Mouse (Mus musculus): Measurements from ENCODE around the gene Hsd11b2. TPM values are rescaled to one million over a fixed set of nuclear protein-coding genes. Genes with fewer than 3 reads are reported as not detected.

Gene Hsd11b2
- polyA plus RNA-seq, 1 experiment from 2014 or later = 2.8 TPM

DNA sequence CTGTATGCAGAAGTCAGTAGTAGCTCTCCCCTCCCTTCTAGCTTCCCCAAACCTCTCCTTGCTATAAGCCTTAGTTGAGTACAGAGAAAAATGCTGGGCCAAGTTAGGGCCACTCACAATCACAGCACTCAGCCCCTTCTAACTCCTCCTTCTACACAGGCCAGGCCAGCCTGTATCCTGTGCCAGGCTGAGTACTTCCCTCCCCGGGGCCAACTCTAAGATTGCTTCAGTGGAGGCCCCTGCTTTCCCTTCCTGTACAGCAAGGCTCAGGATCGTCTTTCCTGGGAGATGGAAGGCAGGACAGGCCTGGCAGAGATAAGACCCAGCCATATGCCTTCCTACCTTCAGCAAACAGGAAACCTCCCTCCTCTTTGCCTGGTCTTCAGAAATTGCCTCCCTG lies 14.9 kb downstream of the Hsd11b2 start:
- DNase-seq (ENCODE audit: low spot score) = no peak
- peaks cover 9% of the 10 kb centered on the region for H3K36me3 ChIP-seq (ENCODE audit: control insufficient read depth, insufficient read depth, low read length)

DNA sequence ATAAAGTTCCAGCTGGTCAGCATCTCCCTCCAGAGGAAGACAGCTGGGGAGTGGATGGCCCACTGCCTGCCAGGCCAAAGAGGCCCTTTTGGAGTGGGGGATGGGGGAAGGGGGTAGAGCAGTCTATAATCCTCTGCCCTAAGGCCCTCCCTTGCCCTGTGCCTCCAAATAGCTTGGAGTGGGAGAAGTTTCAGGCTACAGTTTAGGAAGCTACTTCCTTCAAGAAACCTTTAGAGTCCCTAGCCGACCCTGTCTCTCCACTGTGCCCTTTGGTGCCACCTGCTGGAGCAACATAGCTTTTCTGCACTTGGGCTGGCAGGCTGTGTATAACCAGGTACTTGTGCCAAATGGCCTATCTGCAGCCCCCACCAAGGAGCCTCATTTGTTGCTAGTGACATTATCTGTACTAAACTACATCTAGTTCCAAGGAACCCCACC lies 15.4 kb downstream of the Hsd11b2 start:
- no peak for TF ChIP-seq EP300 (optimal IDR thresholded peaks at IDR 0.05)
- TF ChIP-seq CTCF (IDR thresholded peaks at IDR 0.05; ENCODE audit: low read depth) = peak; percentile 89
- Histone ChIP-seq H3K4me3 (ENCODE audit: low read depth, low read length) (no peak overlapping the region), H3K27me3 (ENCODE audit: control insufficient read depth, insufficient read depth, low read length) (no peaks in the 10 kb centered on the region), H3K4me1 (replicated peaks; ENCODE audit: control insufficient read depth, insufficient read depth) (no peaks in the 10 kb centered on the region; the same call in none of the 2 replicates), H3K9ac (ENCODE audit: low read length) (no peak overlapping the region), H3K36me3 (ENCODE audit: control insufficient read depth, insufficient read depth, low read length) (peaks cover 13% of the 10 kb centered on the region), H3K4me2 (replicated peaks; ENCODE audit: low read depth) (no peak overlapping the region), H3K9me3 (ENCODE audit: control insufficient read depth, low read length) (no peaks in the 10 kb centered on the region), H3K27ac (replicated peaks) (peak overlapping the region; percentile 80)
- 0% methylated on average over 1 of the region's 1 CpGs for WGBS
- ATAC-seq (ENCODE audit: low FRiP score, low TSS enrichment) (peak; percentile 67), DNase-seq (ENCODE audit: low spot score) (peak; percentile 86)

More for the DNA sequence above, 14.9 kb downstream of the Hsd11b2 start:
- Histone ChIP-seq H3K4me2 (replicated peaks; ENCODE audit: low read depth) (no peak overlapping the region), H3K4me1 (replicated peaks; ENCODE audit: control insufficient read depth, insufficient read depth) (no peaks in the 10 kb centered on the region; the same call in none of the 2 replicates), H3K27me3 (ENCODE audit: control insufficient read depth, insufficient read depth, low read length) (no peaks in the 10 kb centered on the region), H3K4me3 (ENCODE audit: low read depth, low read length) (no peak overlapping the region), H3K9me3 (ENCODE audit: control insufficient read depth, low read length) (no peaks in the 10 kb centered on the region), H3K9ac (ENCODE audit: low read length) (no peak overlapping the region), H3K27ac (replicated peaks) (peak overlapping the region; percentile 80)
- TF ChIP-seq EP300 (optimal IDR thresholded peaks at IDR 0.05) (no peak), CTCF (IDR thresholded peaks at IDR 0.05; ENCODE audit: low read depth) (no peak)
- 14% methylated on average over 2 of the region's 2 CpGs for WGBS
- ATAC-seq (ENCODE audit: low FRiP score, low TSS enrichment) = peak; percentile 71

GRCm38 (mm10) chr8:105536546-105536945 lies 18.0 kb downstream of the Hsd11b2 start:
- no peaks in the 10 kb centered on the region; the same call in none of the 2 replicates for H3K4me1 ChIP-seq (replicated peaks; ENCODE audit: control insufficient read depth, insufficient read depth)
- TF ChIP-seq CTCF (IDR thresholded peaks at IDR 0.05; ENCODE audit: low read depth) = no peak
- TF ChIP-seq EP300 (optimal IDR thresholded peaks at IDR 0.05) = no peak
- peaks cover 12% of the 10 kb centered on the region for H3K36me3 ChIP-seq (ENCODE audit: control insufficient read depth, insufficient read depth, low read length)
- 57% methylated on average over 3 of the region's 3 CpGs for WGBS
- H3K9me3 ChIP-seq (ENCODE audit: control insufficient read depth, low read length) = no peaks in the 10 kb centered on the region
- H3K4me2 ChIP-seq (replicated peaks; ENCODE audit: low read depth) = no peak overlapping the region
- no peak overlapping the region for H3K27ac ChIP-seq (replicated peaks)
- H3K4me3 ChIP-seq (ENCODE audit: low read depth, low read length) = no peak overlapping the region
- no peaks in the 10 kb centered on the region for H3K27me3 ChIP-seq (ENCODE audit: control insufficient read depth, insufficient read depth, low read length)
- no peak for DNase-seq (ENCODE audit: low spot score)
- no peak overlapping the region for H3K9ac ChIP-seq (ENCODE audit: low read length)
- ATAC-seq (ENCODE audit: low FRiP score, low TSS enrichment) = no peak

DNA sequence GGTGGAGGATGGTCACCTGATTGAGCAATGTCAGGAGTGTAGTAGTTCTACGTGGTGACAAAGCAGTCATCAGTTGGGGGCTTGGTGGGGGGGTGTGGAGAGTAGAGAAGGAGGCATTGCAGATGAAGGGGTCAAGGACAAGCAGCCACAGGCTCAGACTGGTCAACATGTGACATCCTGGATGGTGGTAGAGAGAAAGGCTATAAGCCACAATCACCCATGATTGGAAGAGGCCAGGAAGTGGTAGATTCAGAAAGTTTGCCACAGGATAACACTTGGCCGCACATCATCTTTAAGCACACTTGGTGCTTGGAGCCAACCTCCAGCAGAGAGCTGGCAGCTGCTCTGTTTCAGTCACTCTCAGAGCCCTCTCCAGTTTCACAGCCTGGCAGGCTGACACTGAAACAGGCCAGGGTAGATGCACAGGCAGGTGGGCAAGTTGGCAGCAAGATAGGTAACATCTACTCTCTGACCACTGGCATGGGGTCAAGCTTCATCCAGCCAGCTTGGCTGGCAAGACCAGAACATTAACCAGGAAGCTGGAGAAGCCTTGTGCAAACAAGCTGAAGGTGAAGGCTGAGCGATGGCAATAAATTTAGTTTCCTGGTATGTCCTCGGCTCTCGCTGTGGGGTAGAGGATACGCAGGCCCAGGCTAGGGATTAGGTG lies 18.6 kb downstream of the Hsd11b2 start:
- no peak for DNase-seq (ENCODE audit: low spot score)
- H3K27me3 ChIP-seq (ENCODE audit: control insufficient read depth, insufficient read depth, low read length) = no peaks in the 10 kb centered on the region
- 69% methylated on average over 6 of the region's 6 CpGs for WGBS
- H3K4me3 ChIP-seq (ENCODE audit: low read depth, low read length) = no peak overlapping the region
- no peaks in the 10 kb centered on the region for H3K9me3 ChIP-seq (ENCODE audit: control insufficient read depth, low read length)
- peaks cover 12% of the 10 kb centered on the region for H3K36me3 ChIP-seq (ENCODE audit: control insufficient read depth, insufficient read depth, low read length)
- H3K4me1 ChIP-seq (replicated peaks; ENCODE audit: control insufficient read depth, insufficient read depth) = no peaks in the 10 kb centered on the region; the same call in none of the 2 replicates
- ATAC-seq (ENCODE audit: low FRiP score, low TSS enrichment) = no peak
- no peak for TF ChIP-seq CTCF (IDR thresholded peaks at IDR 0.05; ENCODE audit: low read depth)
- TF ChIP-seq EP300 (optimal IDR thresholded peaks at IDR 0.05) = no peak
- no peak overlapping the region for H3K4me2 ChIP-seq (replicated peaks; ENCODE audit: low read depth)
- no peak overlapping the region for H3K27ac ChIP-seq (replicated peaks)
- no peak overlapping the region for H3K9ac ChIP-seq (ENCODE audit: low read length)

DNA sequence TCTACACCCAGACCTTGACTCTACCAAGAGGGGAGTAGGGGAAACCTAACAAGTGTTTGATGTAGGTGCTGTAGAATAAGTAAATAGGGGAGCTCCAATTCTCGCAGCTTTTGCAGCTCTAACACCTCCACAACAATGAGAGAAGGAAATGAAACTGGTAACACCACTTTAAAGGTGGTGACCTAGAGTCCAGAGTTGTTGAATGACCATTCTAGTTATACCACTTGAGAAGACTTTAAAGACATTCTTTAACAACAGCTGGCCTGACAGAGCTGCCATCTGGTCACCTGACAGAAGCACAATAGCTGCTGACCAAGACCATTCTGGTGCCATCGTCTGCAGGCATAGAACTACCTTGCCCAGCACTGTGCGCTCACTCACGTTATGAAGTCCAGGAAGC lies 20.4 kb downstream of the Hsd11b2 start:
- Histone ChIP-seq H3K9me3 (ENCODE audit: control insufficient read depth, low read length) (no peaks in the 10 kb centered on the region), H3K4me1 (replicated peaks; ENCODE audit: control insufficient read depth, insufficient read depth) (no peaks in the 10 kb centered on the region), H3K27ac (replicated peaks) (no peak overlapping the region), H3K36me3 (ENCODE audit: control insufficient read depth, insufficient read depth, low read length) (peaks cover 12% of the 10 kb centered on the region), H3K9ac (ENCODE audit: low read length) (no peak overlapping the region), H3K27me3 (ENCODE audit: control insufficient read depth, insufficient read depth, low read length) (no peaks in the 10 kb centered on the region), H3K4me3 (ENCODE audit: low read depth, low read length) (no peak overlapping the region), H3K4me2 (replicated peaks; ENCODE audit: low read depth) (no peak overlapping the region)
- DNase-seq (ENCODE audit: low spot score) (no peak), ATAC-seq (ENCODE audit: low FRiP score, low TSS enrichment) (no peak)
- 84% methylated on average over 4 of the region's 4 CpGs for WGBS
- TF ChIP-seq CTCF (IDR thresholded peaks at IDR 0.05; ENCODE audit: low read depth) = no peak

- Histone ChIP-seq H3K27me3 (ENCODE audit: control insufficient read depth, insufficient read depth, low read length) (no peaks in the 10 kb centered on the region), H3K4me1 (replicated peaks; ENCODE audit: control insufficient read depth, insufficient read depth) (no peaks in the 10 kb centered on the region), H3K27ac (replicated peaks) (no peak overlapping the region), H3K36me3 (ENCODE audit: control insufficient read depth, insufficient read depth, low read length) (peaks cover 9% of the 10 kb centered on the region), H3K9me3 (ENCODE audit: control insufficient read depth, low read length) (no peaks in the 10 kb centered on the region), H3K9ac (ENCODE audit: low read length) (no peak overlapping the region), H3K4me3 (ENCODE audit: low read depth, low read length) (no peak overlapping the region), H3K4me2 (replicated peaks; ENCODE audit: low read depth) (no peak overlapping the region)
- no peak for TF ChIP-seq CTCF (IDR thresholded peaks at IDR 0.05; ENCODE audit: low read depth)
- no peak for TF ChIP-seq EP300 (optimal IDR thresholded peaks at IDR 0.05)
- DNase-seq (ENCODE audit: low spot score) = no peak
- WGBS = 77% methylated on average over 3 of the region's 3 CpGs
- ATAC-seq (ENCODE audit: low FRiP score, low TSS enrichment) = no peak
These were observed 23.6 kb downstream of the Hsd11b2 start for GRCm38 (mm10) chr8:105542032-105542656.
